Mouse (Mus musculus): Measurements from ENCODE around the gene Crygc. TPM values are rescaled to one million over a fixed set of nuclear protein-coding genes. Genes with fewer than 3 reads are reported as not detected.
"Not testable (repeated sequence)": the region's sequence is repeated elsewhere in the genome, so short reads cannot be mapped to it uniquely, and the experiment has no call there.

Gene Crygc
- total RNA-seq, 2 experiments from 2014 or later: not detected

- no peak for DNase-seq (ENCODE audit: low spot score in 2 of 2)
Measured at GRCm38 (mm10) chr1:65063352-65063751, 10.1 kb downstream of the Crygc start, which contains the start of gene Crygd. Crygd (minus strand) TSS chr1:65063452.

GRCm38 (mm10) chr1:65052140-65052539 lies 21.3 kb downstream of the Crygc start:
- DNase-seq (ENCODE audit: low spot score in 2 of 2): no peak

- DNase-seq (ENCODE audit: low spot score in 2 of 2): no peak
Measured at GRCm38 (mm10) chr1:65051696-65052095, 21.8 kb downstream of the Crygc start.

GRCm38 (mm10) chr1:65050952-65051351 lies 22.5 kb downstream of the Crygc start, which contains the start of gene Cryge:
Cryge (minus strand) TSS chr1:65051149.
- not testable (repeated sequence) for DNase-seq (ENCODE audit: low spot score in 2 of 2)

GRCm38 (mm10) chr1:65048781-65049180 lies 24.7 kb downstream of the Crygc start:
- peak; percentile 27 to 58 for DNase-seq (ENCODE audit: low spot score in 2 of 2)

GRCm38 (mm10) chr1:65046401-65047109 lies 26.9 kb downstream of the Crygc start:
- DNase-seq (ENCODE audit: low spot score in 2 of 2): peak; percentile 13 to 60

- DNase-seq (ENCODE audit: low spot score in 2 of 2): no peak
Measured at GRCm38 (mm10) chr1:65043433-65043832, 30.1 kb downstream of the Crygc start.

GRCm38 (mm10) chr1:65041837-65042236 lies 31.7 kb downstream of the Crygc start:
- no peak for DNase-seq (ENCODE audit: low spot score in 2 of 2)

- DNase-seq (ENCODE audit: low spot score in 2 of 2): no peak
Measured at GRCm38 (mm10) chr1:65040806-65041205, 32.7 kb downstream of the Crygc start.

GRCm38 (mm10) chr1:65039679-65040078 lies 33.8 kb downstream of the Crygc start:
- DNase-seq (ENCODE audit: low spot score in 2 of 2): no peak

GRCm38 (mm10) chr1:65037542-65037941 lies 35.9 kb downstream of the Crygc start:
- DNase-seq (ENCODE audit: low spot score in 2 of 2): no peak

GRCm38 (mm10) chr1:65035513-65035912 lies 38.0 kb downstream of the Crygc start:
- no peak for DNase-seq (ENCODE audit: low spot score in 2 of 2)

GRCm38 (mm10) chr1:65032641-65033040 lies 40.8 kb downstream of the Crygc start, which contains the start of gene Akr1cl:
Akr1cl (minus strand) TSS chr1:65032759.
- no peak for DNase-seq (ENCODE audit: low spot score in 2 of 2)

GRCm38 (mm10) chr1:65028206-65028605 lies 45.3 kb downstream of the Crygc start:
- DNase-seq (ENCODE audit: low spot score in 2 of 2): no peak

Other genes with a start within 250 kb of the Crygc start
- 10 to 100 TPM; 36.9 to 39.7 TPM for gene Plekhm3, start 116.9 kb downstream of the Crygc start, total RNA-seq (2021)
- gene Akr1cl, start 40.9 kb downstream of the Crygc start, total RNA-seq (2021): not detected
- not detected for gene Cryge, start 22.5 kb downstream of the Crygc start, total RNA-seq (2021)
- gene Crygd, start 10.2 kb downstream of the Crygc start, total RNA-seq (2021): not detected
- not detected for gene Crygb, start 8.6 kb upstream of the Crygc start, total RNA-seq (2021)
- gene Cryga, start 29.7 kb upstream of the Crygc start, total RNA-seq (2021): under 1 TPM in 1 of 2 experiments, not detected in 1; 0.48 TPM
- gene Gm28845, start 45.9 kb upstream of the Crygc start, total RNA-seq (2021): under 1 TPM in 1 of 2 experiments, not detected in 1; 0.54 TPM
- gene D630023F18Rik, start 49.5 kb upstream of the Crygc start, total RNA-seq (2021): 1 to 10 TPM; 9.3 to 9.5 TPM
- gene Idh1, start 112.8 kb upstream of the Crygc start, total RNA-seq (2021): 10 to 100 TPM; 40.0 to 47.8 TPM
- 10 to 100 TPM; 39.2 to 42.2 TPM for gene Pikfyve, start 113.0 kb upstream of the Crygc start, total RNA-seq (2021)
- under 1 TPM; 0.30 TPM for gene Pth2r, start 208.4 kb upstream of the Crygc start, total RNA-seq (2021)

All from layer of hippocampus, adult 18-20 months (tissue).